Mouse (Mus musculus) layer of hippocampus, adult 2 months (tissue): ENCODE measurements around the gene Ccdc141. TPM values are rescaled to one million over a fixed set of nuclear protein-coding genes. Genes with fewer than 3 reads are reported as not detected.
A peak's percentile ranks its signal among the peaks of the same experiment; 100 is the strongest.

ENCODE experiments used
- DNase-seq, 2 experiments: peaks; one replicate each; pipeline ENCODE4 v3.0.0; 2022; ENCODE audit warnings: low spot score in 2 of 2
- H3K27ac ChIP-seq: fragments of 200-600 bp; 2 replicates; pipeline ENCODE4 v1.8.1; 2022
- H3K4me3 ChIP-seq: fragments of 200-600 bp; 2 replicates; pipeline ENCODE4 v1.8.1; 2022; ENCODE audit warnings: mild to moderate bottlenecking
- CTCF ChIP-seq: fragments of 200-600 bp; conservative IDR thresholded peaks from 2 replicates; pipeline ENCODE4 v1.8.1; 2022; ENCODE audit warnings: antibody characterized with exemption, mild to moderate bottlenecking, moderate library complexity
- total RNA-seq, 2 experiments: library from RNA; stranded (reverse); gene quantifications; 2 replicates each; pipeline ENCODE4 v1.2.3; 2021

The Ccdc141 gene
- total RNA-seq, 2 experiments from 2014 or later: 17.1 to 27.7 TPM

- Histone ChIP-seq H3K4me3 (no peak overlapping the region), H3K27ac (no peak overlapping the region)
- no peak for TF ChIP-seq CTCF
- no peak for DNase-seq
These were observed 65.3 kb downstream of the Ccdc141 start for GRCm38 (mm10) chr2:77105006-77105715.

- H3K4me3 ChIP-seq: no peak overlapping the region
- no peak for DNase-seq
- no peak for TF ChIP-seq CTCF
- H3K27ac ChIP-seq: no peak overlapping the region
These were observed 67.9 kb downstream of the Ccdc141 start for GRCm38 (mm10) chr2:77102516-77102915.

- DNase-seq: no peak
- TF ChIP-seq CTCF: no peak
- Histone ChIP-seq H3K4me3 (no peak overlapping the region), H3K27ac (no peak overlapping the region)
These were observed 70.6 kb downstream of the Ccdc141 start for GRCm38 (mm10) chr2:77099814-77100213.

GRCm38 (mm10) chr2:77098769-77099168 is 71.7 kb downstream of the Ccdc141 start:
- no peak for TF ChIP-seq CTCF
- Histone ChIP-seq H3K4me3 (no peak overlapping the region), H3K27ac (no peak overlapping the region)
- DNase-seq: no peak

DNA sequence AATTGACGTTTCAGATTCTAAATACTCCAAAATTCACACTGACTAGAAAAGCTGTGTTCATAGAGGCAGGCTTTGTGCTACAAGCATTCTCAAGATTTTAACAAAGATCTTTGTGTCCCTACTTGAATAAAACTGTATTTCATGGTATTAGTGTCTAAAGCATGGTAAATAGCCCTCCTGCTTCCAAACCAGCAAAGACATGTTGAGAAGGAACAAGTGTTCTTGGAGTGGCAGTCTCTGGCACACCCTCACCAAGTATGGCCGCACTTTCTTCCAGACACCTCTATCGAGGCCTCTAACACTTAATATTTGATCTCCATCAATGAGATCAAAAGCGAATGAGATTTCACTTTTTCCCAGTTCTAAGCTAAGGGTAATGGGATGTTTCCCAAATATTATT is 78.7 kb downstream of the Ccdc141 start:
- Histone ChIP-seq H3K27ac (no peak overlapping the region), H3K4me3 (no peak overlapping the region)
- DNase-seq: no peak
- TF ChIP-seq CTCF: no peak

DNA sequence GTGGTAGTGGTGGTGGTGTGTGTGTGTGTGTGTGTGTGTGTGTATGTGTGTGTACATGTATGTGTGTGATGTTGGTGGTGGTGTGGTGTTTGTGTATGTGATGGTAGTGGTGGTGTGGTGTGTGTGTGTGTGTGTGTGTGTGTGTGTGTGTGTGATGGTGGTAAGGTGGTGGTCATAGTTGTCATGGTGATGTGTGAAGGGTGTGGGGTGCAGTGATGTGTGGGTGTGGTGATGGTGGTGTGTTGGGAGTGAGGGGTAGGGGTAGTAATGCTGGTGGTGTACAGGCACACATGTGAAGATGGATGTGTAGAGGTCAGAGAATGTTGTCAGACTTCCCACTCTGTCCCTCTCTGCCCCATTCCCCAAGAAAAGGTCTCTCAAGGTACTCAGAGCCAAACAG is 85.1 kb downstream of the Ccdc141 start:
- H3K4me3 ChIP-seq: no peak overlapping the region
- no peak overlapping the region for H3K27ac ChIP-seq
- no peak for DNase-seq
- TF ChIP-seq CTCF: no peak

GRCm38 (mm10) chr2:77084629-77085028 is 85.8 kb downstream of the Ccdc141 start:
- TF ChIP-seq CTCF: peak; percentile 66
- DNase-seq: no peak
- Histone ChIP-seq H3K27ac (no peak overlapping the region), H3K4me3 (no peak overlapping the region)

DNA sequence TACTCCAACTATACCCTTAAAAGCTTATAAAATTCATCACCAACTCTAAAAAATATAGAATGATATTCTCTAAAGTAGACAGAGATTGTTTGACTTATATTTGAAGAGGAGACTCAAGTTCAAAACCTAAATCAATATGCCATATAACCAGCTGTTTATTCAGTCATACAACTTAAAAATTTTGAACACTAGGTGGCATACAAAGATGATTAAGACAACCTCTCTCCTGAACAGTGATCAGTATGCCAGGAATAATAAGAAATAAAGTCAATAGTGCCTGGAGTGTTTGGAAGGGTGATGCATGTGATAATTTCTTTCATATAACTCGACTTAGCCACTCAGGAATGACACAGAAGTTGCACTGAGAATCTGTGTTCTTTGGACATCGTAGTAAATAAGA is 89.3 kb downstream of the Ccdc141 start:
- DNase-seq: no peak
- H3K27ac ChIP-seq: no peak overlapping the region
- peak; percentile 73 for TF ChIP-seq CTCF
- no peak overlapping the region for H3K4me3 ChIP-seq

DNA sequence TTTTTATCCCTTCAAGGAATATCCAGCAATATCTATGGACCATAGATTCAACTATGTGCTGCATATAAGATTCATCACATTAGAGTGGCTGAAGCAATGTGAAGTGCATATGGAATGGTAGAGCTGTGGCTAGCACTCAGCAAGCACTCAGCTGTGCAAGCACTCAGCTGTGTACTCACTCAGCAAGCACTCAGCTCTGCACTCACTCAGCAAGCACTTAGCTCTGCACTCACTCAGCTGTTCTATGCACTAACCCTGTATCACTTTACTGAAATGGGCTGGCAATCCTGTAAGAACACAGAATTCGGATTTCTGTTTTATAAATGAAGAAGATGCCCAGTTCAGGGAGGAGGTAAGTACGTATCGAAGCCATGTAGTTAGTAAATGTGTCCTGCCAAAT is 89.8 kb downstream of the Ccdc141 start:
- Histone ChIP-seq H3K4me3 (no peak overlapping the region), H3K27ac (no peak overlapping the region)
- DNase-seq: no peak
- TF ChIP-seq CTCF: no peak

- Histone ChIP-seq H3K4me3 (no peak overlapping the region), H3K27ac (no peak overlapping the region)
- no peak for DNase-seq
- TF ChIP-seq CTCF: no peak
These were observed 91.7 kb downstream of the Ccdc141 start for GRCm38 (mm10) chr2:77078746-77079145.

DNA sequence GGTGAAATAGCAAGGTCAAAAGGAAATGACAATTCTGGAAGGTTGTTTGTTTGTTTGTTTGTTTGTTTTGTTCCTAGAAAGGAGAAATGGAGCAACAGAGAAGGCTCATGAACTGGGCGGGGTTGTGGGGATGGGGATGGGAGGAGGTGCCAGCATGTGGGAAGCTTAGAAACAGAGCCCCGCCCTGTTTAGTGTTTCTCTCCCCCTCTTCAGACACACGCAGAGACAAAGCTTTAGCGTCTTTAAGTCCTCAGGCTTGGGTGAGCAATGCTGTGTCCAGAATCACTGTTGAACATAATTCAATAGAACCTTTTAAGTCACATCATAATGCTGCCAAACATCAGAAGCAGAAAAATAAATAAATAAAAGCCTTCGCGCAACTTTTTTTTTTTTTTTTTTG is 96.1 kb downstream of the Ccdc141 start:
- no peak overlapping the region for H3K4me3 ChIP-seq
- DNase-seq: no peak
- no peak for TF ChIP-seq CTCF
- no peak overlapping the region for H3K27ac ChIP-seq

DNA sequence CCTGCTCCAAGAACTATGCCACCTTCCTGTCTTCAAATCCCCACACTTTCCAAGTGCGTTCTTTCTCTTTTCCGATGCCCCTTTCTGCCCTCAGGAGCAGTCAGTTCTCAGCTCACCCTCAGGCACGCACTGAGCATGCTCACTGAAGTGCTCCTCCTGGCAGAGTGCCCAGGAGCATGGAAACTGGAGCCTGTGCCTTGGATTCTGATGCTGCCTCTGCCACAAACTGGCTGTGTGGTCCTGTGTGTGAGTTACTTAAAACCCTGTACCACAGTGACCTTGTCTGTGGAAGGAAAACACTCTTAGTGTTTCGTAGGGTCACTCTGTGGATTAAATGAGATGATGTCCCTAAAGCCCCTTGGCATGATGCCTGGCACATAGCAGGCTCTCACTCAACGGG is 96.5 kb downstream of the Ccdc141 start:
- H3K4me3 ChIP-seq: no peak overlapping the region
- TF ChIP-seq CTCF: no peak
- DNase-seq: peak in 1 of 2 experiments; percentile 22
- no peak overlapping the region for H3K27ac ChIP-seq

DNA sequence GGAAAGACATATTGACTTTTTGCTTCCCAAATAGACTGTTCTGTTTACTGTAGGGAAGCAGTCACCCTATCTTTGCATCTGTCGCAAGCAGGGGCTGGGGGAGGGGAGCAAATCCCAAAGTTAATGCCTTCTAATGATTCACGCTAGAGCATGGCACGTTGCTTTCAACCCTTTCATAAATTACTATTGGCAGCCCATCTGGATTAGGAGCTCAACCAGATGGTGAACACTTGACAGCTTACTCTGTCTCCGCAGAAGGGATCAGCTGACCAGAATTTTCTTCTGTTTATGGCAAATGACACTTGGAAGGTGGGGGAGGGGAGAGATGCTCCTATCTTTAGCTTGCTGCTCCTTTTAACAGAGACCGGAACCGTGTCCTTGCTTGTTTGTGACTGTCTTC is 105.1 kb downstream of the Ccdc141 start:
- peak; percentile 63 to 78 for DNase-seq
- Histone ChIP-seq H3K4me3 (no peak overlapping the region), H3K27ac (no peak overlapping the region)
- no peak for TF ChIP-seq CTCF

GRCm38 (mm10) chr2:77061871-77062270 is 108.6 kb downstream of the Ccdc141 start:
- H3K4me3 ChIP-seq: no peak overlapping the region
- no peak overlapping the region for H3K27ac ChIP-seq
- peak; percentile 57 to 69 for DNase-seq
- TF ChIP-seq CTCF: peak; percentile 95
